In genomic region chr6:52036077-52036476, GRCm38 (mm10) we compare ENCODE assay signal across 10 mouse cellular contexts. TPM values are rescaled to one million over a fixed set of nuclear protein-coding genes. Genes with fewer than 3 reads are reported as not detected.
DNase-seq lines count a peak whose midpoint lies in the region; ATAC-seq and TF ChIP-seq lines count a peak whose summit lies in the region.
"Had no signal": no experiment of that assay in that cellular context is flagged by ENCODE, and none has a peak within 500 bp of the region (broad histone marks: within the 10 kb centered on the region; RNA-seq: fewer than 3 reads in every experiment).

No protein-coding gene starts in this region.

- ATAC-seq in hindbrain, embryonic 16.5 days, result no peak

- no peaks in the 10 kb centered on the region for H3K9me3 ChIP-seq in hindbrain, embryonic 16.5 days (ENCODE audit: control insufficient read depth, low read length)
- H3K9me3 ChIP-seq: embryonic facial prominence, embryonic 12.5 days; lung, embryonic 15.5 days had no signal

- H3K27ac ChIP-seq in hindbrain, embryonic 16.5 days (ENCODE audit: low read depth, low read length), result no peak overlapping the region
- H3K27ac ChIP-seq: embryonic facial prominence, embryonic 12.5 days; lung, embryonic 15.5 days had no signal

- peak; percentile 8 for DNase-seq in adrenal gland, postnatal 25 days
- DNase-seq in adrenal gland, adult 18-20 months (ENCODE audit: low spot score in 2 of 2), result no peak
- no peak for DNase-seq in lung, adult 2 months
- no peak for DNase-seq in lung, postnatal 25 days (ENCODE audit: low spot score)
- DNase-seq in ZHBTc4 (ENCODE audit: low read depth, low spot score), result peak; percentile 94
- DNase-seq in testis, postnatal 10 days (ENCODE audit: low spot score), result peak; percentile 47
- DNase-seq in urinary bladder, postnatal 4 days (ENCODE audit: low spot score in 2 of 2), result no peak

- H3K9ac ChIP-seq in hindbrain, embryonic 16.5 days (ENCODE audit: low read depth, low read length), result no peak overlapping the region
- H3K9ac ChIP-seq: embryonic facial prominence, embryonic 12.5 days; lung, embryonic 15.5 days had no signal

- H3K4me3 ChIP-seq in lung, adult 2 months (replicated peaks; ENCODE audit: extremely low read depth, low read depth, low read length), result no peak overlapping the region
- H3K4me3 ChIP-seq in hindbrain, embryonic 16.5 days (ENCODE audit: low read length), result no peak overlapping the region
- H3K4me3 ChIP-seq: embryonic facial prominence, embryonic 12.5 days; lung, embryonic 15.5 days had no signal

- 89% methylated on average over 4 of the region's 4 CpGs for WGBS in lung, adult 2 months
- 85% methylated on average over 4 of the region's 4 CpGs for WGBS in hindbrain, embryonic 16.5 days

- no peak for TF ChIP-seq POLR2A in lung, adult 2 months (IDR thresholded peaks at IDR 0.05; ENCODE audit: borderline replicate concordance, extremely low read depth, low read depth, low read length)

- H3K36me3 ChIP-seq in hindbrain, embryonic 16.5 days (ENCODE audit: control insufficient read depth, insufficient read depth, low read length), result no peaks in the 10 kb centered on the region
- H3K36me3 ChIP-seq: embryonic facial prominence, embryonic 12.5 days; lung, embryonic 15.5 days had no signal

- H3K27me3 ChIP-seq in hindbrain, embryonic 16.5 days (replicated peaks; ENCODE audit: control insufficient read depth, insufficient read depth, low read length), result no peaks in the 10 kb centered on the region
- H3K27me3 ChIP-seq: embryonic facial prominence, embryonic 12.5 days; lung, embryonic 15.5 days had no signal

- H3K4me2 ChIP-seq in hindbrain, embryonic 16.5 days (ENCODE audit: low read length), result no peak overlapping the region
- H3K4me2 ChIP-seq: embryonic facial prominence, embryonic 12.5 days; lung, embryonic 15.5 days had no signal

- peak; percentile 42 for TF ChIP-seq CTCF in lung, adult 2 months (IDR thresholded peaks at IDR 0.05; ENCODE audit: insufficient read depth, low read length)

- no peaks in the 10 kb centered on the region for H3K4me1 ChIP-seq in lung, adult 2 months (ENCODE audit: control insufficient read depth, insufficient read depth, low read length)
- no peaks in the 10 kb centered on the region for H3K4me1 ChIP-seq in hindbrain, embryonic 16.5 days (ENCODE audit: control insufficient read depth, insufficient read depth, low read depth, low read length)
- H3K4me1 ChIP-seq: embryonic facial prominence, embryonic 12.5 days; lung, embryonic 15.5 days had no signal

RNA-seq across cellular contexts. Expression of gene Skap2, which starts 23.7 kb away (rescaled TPM):
- total RNA-seq in adrenal gland, postnatal 25 days (2021), result 40.9 and 48.2 TPM in 2 replicates
- total RNA-seq in adrenal gland, adult 18-20 months (2021), result 10 to 100 TPM; 43.6 to 59.0 TPM
- polyA plus RNA-seq in lung, adult 2 months (2012; rRNA removed), result 13.7 and 25.4 TPM in 2 replicates
- 23.8 and 30.3 TPM in 2 replicates for polyA plus RNA-seq in hindbrain, embryonic 16.5 days (2015; fragmentation: Nextera tagmentation; extraction: Ambion mirVana)

Comparison
In these comparisons a context has a peak if more than half of its experiments do, and no peak if none do; other contexts are left out.
1. DNase-seq: peak in adrenal gland, postnatal 25 days (single experiment), ZHBTc4 (single experiment) and testis, postnatal 10 days (single experiment); none in adrenal gland, adult 18-20 months (0 of 2), lung, adult 2 months (single experiment), lung, postnatal 25 days (single experiment) and urinary bladder, postnatal 4 days (0 of 2).